Mouse (Mus musculus): ENCODE measurements around the gene Trp53rka.

The Trp53rka gene

DNA sequence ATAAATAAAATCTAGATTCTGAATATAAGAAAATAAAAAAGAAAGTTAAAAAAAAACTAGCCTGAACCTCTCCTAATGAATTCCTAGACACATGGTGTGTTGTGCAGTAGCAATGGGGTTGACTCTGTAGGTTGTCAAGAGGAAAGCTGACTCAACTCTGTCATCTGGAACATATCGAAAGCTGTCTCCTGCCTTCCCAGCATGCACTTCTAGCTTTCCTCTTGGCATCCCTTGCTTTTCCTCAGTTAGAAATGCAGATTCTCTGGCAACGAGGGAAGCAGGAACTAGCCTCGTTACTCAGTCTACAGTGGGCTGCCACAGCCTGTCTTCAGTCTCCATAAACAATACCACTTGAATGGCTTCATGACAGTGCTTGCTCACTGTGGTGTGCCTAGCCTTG lies 7.3 kb downstream of the Trp53rka start:
- no peak for DNase-seq (ENCODE audit: low spot score)

- no peak for DNase-seq (ENCODE audit: low spot score)
These were observed 9.0 kb downstream of the Trp53rka start for GRCm38 (mm10) chr2:165484152-165484551.

DNA sequence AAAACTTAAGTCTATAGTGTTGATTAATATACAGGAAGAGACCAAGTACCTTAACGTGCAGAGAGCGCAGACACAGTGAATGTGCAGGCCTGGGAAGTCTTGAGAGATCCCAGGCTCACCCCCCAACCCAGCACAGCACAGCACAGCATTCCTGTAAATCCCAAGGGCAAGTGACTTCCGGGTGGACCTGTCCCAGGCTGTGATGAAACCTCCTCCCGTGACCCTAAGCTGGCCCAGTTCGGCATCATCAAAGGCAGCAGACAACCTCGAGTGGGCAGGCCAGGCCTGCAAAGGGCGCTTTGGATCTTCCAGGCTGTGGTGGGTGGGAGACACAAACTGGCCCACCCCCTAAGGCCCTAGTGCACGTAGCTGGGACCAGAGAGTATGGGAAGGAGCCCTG lies 11.1 kb downstream of the Trp53rka start:
- no peak for DNase-seq (ENCODE audit: low spot score)

GRCm38 (mm10) chr2:165475850-165476249 lies 17.3 kb downstream of the Trp53rka start:
- no peak for DNase-seq (ENCODE audit: low spot score)

- DNase-seq (ENCODE audit: low spot score): no peak
These were observed 17.7 kb downstream of the Trp53rka start for GRCm38 (mm10) chr2:165475412-165475811.

DNA sequence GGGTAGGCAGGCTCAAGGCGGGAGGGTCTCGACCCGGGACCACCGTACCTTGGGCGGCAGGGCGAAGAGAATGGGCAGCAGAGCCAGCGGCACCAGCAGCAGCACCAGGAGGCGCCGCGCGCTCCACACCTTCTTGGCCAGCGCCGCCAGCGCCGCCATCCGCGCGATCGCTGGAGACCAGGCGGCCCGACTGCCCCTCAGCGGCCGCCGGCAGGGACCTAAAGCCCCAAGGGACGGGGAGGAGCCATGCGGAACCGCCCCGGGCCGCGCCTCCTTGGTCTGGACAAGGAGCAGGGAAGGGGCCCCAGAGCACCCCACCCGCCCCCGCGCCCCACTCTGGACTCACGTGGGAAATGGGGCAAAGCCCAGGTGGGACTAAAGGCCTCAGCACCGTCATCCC lies 20.1 kb downstream of the Trp53rka start, which contains the start of gene Slc13a3:
Slc13a3 (minus strand) TSS at position 228 of the 400 bp plus-strand sequence.
- no peak for DNase-seq (ENCODE audit: low spot score)

DNA sequence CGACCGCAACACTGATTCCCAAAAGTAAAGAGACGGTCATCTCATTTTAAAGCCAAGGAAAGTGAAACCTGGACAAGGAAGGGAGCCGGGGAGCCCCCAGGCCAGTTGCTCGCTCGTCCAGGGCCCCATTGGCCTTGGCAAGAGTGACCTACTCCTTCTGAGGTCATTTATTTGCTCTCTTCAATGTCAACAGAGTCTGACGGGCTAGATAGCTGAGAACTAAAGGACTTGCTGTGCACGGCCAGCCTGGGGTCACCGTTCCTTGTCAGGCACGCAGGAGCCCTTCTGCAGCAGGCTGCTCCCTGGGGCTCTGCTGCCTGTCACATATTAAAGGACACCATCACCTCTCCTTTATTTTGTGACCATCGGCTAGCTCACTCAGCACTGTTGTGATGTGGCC lies 21.2 kb downstream of the Trp53rka start:
- no peak for DNase-seq (ENCODE audit: low spot score)

- DNase-seq (ENCODE audit: low spot score): peak; percentile 58
These were observed 23.0 kb downstream of the Trp53rka start for GRCm38 (mm10) chr2:165470167-165470566.

DNA sequence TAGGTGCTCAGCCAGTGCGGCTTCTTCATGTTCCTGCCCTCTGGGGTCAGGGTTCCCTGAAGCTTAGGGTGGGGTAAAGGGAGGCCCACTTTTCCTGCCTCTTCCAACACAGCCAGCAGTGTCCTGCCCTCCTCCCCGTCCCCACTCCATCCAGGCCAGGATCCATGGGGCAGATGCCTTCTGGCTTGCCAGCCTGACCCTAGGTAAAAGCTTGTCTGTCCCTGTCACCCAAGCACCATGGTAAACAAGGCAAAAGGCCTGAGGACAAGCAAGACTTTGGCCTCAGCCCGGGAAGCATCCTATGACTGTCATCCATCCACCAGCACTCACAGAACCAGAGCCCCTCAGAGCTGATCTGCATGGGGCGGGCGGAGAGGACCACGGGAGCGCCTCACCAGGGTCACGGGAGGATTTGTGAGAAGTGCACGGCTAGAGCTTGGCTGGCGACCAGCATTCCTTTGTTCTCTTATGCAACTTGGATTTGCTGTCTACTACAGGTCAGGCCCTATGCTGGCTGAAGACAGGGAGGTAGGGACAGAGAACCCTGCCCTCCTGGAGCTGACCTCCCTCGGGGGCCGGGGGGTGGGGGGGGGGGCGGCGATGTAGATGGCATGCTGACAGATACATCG lies 25.2 kb downstream of the Trp53rka start:
- DNase-seq (ENCODE audit: low spot score): peak; percentile 63

GRCm38 (mm10) chr2:165459663-165460062 lies 33.5 kb downstream of the Trp53rka start:
- no peak for DNase-seq (ENCODE audit: low spot score)

DNA sequence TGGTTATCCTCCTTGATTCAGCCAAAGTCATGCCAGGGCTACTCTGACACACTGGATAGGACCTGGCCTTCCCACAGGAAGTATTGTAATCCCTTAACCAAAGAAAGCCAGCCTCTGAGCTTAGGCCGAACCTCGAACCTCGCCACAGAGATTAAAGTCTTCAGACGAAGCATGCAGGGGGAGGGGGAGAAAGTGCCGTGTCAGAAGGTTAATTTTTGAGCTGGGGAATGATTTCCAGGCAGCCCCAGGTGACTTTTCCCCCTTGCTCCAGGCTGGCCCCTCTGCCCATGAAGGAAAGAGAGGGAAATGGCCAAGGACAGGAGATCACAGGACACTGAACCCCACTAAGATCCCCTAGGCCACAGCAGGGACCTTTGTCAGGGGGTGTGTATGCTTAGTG lies 34.9 kb downstream of the Trp53rka start:
- DNase-seq (ENCODE audit: low spot score): no peak

DNA sequence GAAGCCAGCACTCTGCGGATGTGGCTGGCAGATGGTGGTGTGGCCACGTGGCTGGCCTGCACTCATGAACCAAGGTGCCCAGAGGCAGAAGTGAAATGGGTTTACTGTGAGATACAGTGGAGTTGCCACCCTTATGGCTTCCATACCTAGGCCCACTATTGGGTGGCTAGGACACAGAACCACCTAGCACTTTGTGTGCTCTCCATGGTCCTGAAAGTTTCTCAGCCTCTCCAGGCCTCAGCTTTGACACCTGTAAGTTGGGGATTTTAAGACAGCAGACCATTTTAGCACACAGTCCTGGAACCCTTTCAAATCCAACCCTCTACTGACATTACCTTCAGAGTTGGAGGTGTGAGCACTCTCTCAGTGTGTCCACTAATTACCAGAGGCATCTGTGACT lies 36.4 kb downstream of the Trp53rka start:
- no peak for DNase-seq (ENCODE audit: low spot score)

GRCm38 (mm10) chr2:165452730-165453693 lies 40.1 kb downstream of the Trp53rka start:
- DNase-seq (ENCODE audit: low spot score): no peak

- DNase-seq (ENCODE audit: low spot score): no peak
These were observed 44.6 kb downstream of the Trp53rka start for GRCm38 (mm10) chr2:165448475-165448874.

- no peak for DNase-seq (ENCODE audit: low spot score)
These were observed 48.3 kb downstream of the Trp53rka start for GRCm38 (mm10) chr2:165444861-165445260.

DNA sequence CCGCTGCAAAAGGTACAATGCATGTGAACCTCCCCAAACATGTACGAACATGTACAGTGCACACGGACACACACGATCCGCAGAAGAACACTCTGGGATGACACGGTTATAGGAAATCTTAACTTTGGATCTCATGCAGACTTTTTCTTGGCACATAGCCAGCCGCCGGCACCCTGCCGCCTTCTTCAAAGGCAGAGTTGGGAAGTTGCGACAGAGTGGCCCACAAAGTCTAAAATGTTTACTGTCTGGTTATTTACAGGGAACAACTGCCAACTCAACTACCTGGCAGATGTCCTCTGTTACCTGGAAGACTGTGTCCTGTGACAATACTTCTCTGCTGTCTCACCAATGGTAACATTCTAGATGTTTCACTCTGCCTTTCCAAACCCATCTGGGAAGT lies 50.1 kb downstream of the Trp53rka start:
- no peak for DNase-seq (ENCODE audit: low spot score)

DNA sequence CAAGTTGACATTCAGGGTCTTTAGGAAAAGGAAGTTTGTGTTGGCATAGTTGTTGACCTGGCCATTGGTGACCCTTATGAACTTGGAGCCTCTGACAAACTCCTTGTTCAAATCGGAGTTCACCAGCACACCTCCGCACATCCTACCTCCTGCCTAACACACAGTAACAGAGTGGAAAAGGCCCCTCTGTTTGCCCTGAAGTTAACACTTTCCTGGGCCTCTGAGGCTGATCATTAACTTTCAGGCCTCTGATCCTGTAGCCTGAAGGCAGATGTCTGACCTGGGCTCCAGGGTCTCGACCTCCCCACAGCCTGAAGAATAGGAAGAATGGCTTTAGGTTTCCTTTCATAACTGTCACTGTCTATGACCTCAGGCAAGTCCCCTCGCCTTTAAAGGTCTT lies 51.5 kb downstream of the Trp53rka start:
- no peak for DNase-seq (ENCODE audit: low spot score)

Data from testis, postnatal 10 days (tissue).